Mouse (Mus musculus): ENCODE results near the gene Asl. TPM values are rescaled to one million over a fixed set of nuclear protein-coding genes. Genes with fewer than 3 reads are reported as not detected.
"Not testable (repeated sequence)": the region's sequence is repeated elsewhere in the genome, so short reads cannot be mapped to it uniquely, and the experiment has no call there.

Asl gene
- polyA plus RNA-seq, 1 experiment from 2014 or later = 31.3 TPM

DNA sequence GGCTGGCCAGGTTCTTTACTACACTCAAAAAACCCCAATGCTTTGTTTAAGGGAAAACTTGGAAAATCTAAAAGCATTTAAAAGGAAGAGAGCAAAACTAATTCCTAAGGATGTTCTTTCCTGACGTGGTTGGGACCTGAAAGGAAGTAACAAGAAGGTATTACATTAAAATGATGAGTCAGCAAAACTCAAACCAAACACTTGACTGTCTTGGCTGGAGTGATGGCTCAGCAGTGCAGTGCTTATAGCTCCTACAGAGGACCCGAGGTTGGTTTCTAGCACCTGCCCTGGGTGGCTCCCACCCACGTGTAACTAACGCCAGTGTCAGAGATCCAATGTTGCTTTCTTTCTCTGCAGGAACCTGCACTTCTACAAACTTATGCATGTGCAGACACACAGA, 12.2 kb upstream of the Asl start:
- Histone ChIP-seq H3K36me3 (peaks cover 79% of the 10 kb centered on the region), H3K4me2 (no peak overlapping the region), H3K9ac (no peak overlapping the region), H3K4me1 (replicated peaks) (no peaks in the 10 kb centered on the region), H3K4me3 (no peak overlapping the region), H3K27me3 (no peaks in the 10 kb centered on the region), H3K27ac (no peak overlapping the region), H3K9me3 (no peaks in the 10 kb centered on the region)
- ATAC-seq (ENCODE audit: low FRiP score) = no peak
- 91% methylated on average over 4 of the region's 4 CpGs for WGBS

DNA sequence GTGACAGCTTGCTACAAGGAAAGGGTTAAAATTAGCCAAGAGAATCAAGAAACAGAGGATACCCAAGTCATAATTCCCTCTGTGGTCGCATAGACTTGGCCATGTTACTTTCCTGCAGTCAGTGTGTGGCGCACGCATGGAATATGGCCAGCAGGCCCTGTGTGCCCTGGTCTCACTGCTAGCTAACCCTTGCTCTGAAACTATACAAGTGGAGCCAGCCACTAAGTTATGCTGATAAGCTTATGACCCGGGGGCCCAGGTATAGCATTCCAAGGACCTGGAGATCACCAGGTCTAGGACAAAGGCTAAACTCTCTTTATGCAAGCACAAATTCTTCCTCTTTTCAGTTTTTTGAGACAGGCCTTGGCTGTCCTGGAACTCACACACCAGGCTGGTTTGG, 11.8 kb upstream of the Asl start:
- Histone ChIP-seq H3K36me3 (peaks cover 77% of the 10 kb centered on the region), H3K27me3 (no peaks in the 10 kb centered on the region), H3K9ac (no peak overlapping the region), H3K4me3 (no peak overlapping the region), H3K27ac (no peak overlapping the region), H3K4me1 (replicated peaks) (no peaks in the 10 kb centered on the region), H3K4me2 (no peak overlapping the region), H3K9me3 (no peaks in the 10 kb centered on the region)
- no peak for ATAC-seq (ENCODE audit: low FRiP score)
- 94% methylated on average over 4 of the region's 4 CpGs for WGBS

DNA sequence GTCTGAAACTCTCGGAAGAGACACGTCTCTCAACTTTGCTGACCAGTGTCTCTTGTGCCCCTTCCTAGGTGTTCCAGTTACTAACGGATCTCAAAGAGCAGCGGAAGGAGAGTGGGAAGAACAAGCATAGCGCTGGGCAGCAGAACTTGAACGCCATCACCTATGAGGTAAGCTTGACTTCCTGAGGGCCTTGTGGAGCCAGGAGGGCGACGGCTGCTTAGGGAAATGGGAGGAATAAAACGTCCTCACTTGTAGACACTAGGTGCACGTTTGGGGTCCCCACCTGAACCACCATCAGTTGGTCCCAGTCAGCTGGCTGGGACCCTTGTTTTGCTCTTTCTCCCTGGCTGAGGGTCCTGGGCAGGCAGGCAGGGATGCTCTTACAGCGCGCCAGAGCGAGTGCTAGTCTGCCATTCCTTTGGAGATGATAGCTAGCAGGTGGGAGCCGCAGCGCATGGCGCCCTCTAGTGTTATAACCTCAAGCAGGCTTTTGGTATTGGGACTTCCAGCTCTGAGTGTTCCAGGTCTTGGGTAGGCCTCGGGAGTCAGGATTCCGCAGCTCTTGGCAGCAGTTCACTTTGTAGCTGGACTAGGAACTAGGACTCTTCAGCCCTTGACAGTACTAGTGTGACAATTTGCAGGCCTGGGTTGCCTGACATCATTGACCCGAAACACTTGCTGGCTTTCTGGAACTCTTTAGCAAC, 8.9 kb upstream of the Asl start:
- no peaks in the 10 kb centered on the region for H3K27me3 ChIP-seq
- H3K4me3 ChIP-seq = no peak overlapping the region
- no peak for ATAC-seq (ENCODE audit: low FRiP score)
- no peak overlapping the region for H3K27ac ChIP-seq
- no peak overlapping the region for H3K9ac ChIP-seq
- WGBS = 68% methylated on average over 19 of the region's 19 CpGs
- H3K4me2 ChIP-seq = no peak overlapping the region
- H3K9me3 ChIP-seq = no peaks in the 10 kb centered on the region
- no peaks in the 10 kb centered on the region for H3K4me1 ChIP-seq (replicated peaks)
- peaks cover 64% of the 10 kb centered on the region for H3K36me3 ChIP-seq

DNA sequence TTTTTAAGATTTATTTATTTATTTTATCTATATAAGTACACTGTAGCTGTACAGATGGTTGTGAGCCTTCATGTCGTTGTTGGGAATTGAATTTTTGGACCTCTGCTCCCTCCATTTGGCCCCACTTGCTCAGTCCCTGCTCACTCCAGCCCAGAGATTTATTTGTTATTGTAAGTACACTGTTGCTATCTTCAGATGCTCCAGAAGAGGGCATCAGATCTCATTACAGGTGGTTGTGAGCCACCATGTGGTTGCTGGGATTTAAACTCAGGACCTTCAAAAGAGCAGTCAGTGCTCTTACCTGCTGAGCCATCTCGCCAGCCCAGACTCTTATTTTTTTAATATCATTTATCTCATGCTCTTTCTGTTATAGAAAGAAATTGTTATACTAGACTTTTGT, 7.3 kb upstream of the Asl start:
- not testable (repeated sequence) for H3K9ac ChIP-seq; H3K27me3 ChIP-seq; H3K4me1 ChIP-seq (replicated peaks); H3K4me3 ChIP-seq; H3K27ac ChIP-seq; H3K4me2 ChIP-seq; H3K9me3 ChIP-seq; ATAC-seq (ENCODE audit: low FRiP score)
- H3K36me3 ChIP-seq = peaks cover 50% of the 10 kb centered on the region
- 57% methylated on average over 2 of the region's 2 CpGs for WGBS

DNA sequence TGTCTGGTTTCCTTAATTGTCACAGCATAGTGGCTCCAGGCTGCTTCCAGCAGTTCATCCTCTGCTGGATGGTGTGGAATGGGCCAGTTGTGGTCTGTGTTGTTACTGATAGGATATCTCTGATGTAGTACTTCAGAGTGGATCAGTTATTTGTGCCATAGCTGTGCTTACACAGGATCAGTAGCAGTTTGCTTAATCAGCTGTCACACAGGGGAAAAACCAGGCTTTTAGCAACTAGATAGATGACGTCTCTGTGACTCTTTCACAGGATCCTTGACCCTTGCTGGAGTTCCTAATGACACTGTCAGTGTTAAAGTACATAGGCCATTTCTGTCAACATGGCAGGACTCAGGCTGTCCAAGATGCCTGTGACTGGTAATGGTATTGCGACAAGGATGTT, 4.8 kb upstream of the Asl start:
- no peak overlapping the region for H3K27ac ChIP-seq
- no peak overlapping the region for H3K4me2 ChIP-seq
- peaks cover 29% of the 10 kb centered on the region for H3K36me3 ChIP-seq
- no peaks in the 10 kb centered on the region for H3K9me3 ChIP-seq
- H3K9ac ChIP-seq = peak overlapping the region; percentile 25; the same call in 1 of the 2 replicates
- WGBS = 89% methylated on average over 2 of the region's 2 CpGs
- no peak for ATAC-seq (ENCODE audit: low FRiP score)
- peaks cover 15% of the 10 kb centered on the region for H3K4me1 ChIP-seq (replicated peaks)
- no peaks in the 10 kb centered on the region for H3K27me3 ChIP-seq
- no peak overlapping the region for H3K4me3 ChIP-seq

DNA sequence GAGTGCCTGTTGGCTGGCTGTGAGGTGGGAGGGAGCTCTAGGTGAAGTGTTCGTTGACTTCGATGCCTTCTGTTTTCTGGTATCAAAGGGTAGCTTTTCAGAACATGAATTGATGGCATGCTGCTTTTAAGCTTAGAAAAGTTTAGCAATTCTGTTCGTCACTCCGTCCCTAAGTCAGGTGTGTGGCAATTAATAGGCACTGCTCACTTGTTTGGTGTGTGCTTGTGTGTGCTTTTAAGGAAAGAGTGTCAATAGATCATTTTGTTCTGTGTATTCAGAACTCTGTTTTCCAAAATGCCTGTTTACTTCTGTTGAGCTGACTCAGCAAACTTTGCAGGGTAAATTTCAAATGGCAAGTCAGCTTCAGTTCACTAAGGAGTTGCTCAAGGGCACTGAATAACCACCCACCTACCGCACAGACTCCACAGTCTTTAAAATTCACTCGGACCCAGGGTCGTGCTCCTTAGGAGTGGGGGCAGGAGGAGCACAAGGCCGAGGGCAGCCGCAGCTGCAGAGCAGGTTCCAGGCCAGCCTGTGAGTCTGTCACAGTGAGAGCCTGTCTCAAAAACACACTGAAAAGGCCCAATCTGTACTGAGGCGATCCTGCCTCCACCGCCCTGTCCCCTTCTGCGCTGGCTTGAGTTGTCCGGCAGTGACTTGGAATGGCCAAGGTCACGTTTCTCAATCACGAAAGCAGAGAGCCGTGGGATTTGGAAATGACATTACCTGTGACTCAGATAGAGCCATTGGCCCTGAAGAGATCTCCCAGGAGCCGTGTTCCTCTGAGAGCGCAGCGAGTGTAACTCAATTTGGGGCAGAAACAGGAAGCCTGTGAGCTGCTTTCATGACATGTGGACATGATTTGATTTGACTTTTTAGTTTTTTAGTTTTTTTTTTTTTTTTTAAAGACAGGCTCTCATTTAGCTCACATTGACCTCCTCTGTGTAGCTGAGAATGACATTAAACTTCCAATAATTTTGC, 2.7 kb upstream of the Asl start:
- H3K36me3 ChIP-seq = peaks cover 17% of the 10 kb centered on the region
- H3K4me3 ChIP-seq = no peak overlapping the region
- no peak overlapping the region for H3K4me2 ChIP-seq
- no peaks in the 10 kb centered on the region for H3K9me3 ChIP-seq
- WGBS = 92% methylated on average over 19 of the region's 19 CpGs
- ATAC-seq (ENCODE audit: low FRiP score) = no peak
- H3K27me3 ChIP-seq = peaks cover 7% of the 10 kb centered on the region; the same call in 1 of the 2 replicates
- H3K27ac ChIP-seq = no peak overlapping the region
- H3K9ac ChIP-seq = 0 out of 2 replicates have a peak overlapping the region, but pooled peaks have one; percentile 35
- H3K4me1 ChIP-seq (replicated peaks) = peaks cover 15% of the 10 kb centered on the region

DNA sequence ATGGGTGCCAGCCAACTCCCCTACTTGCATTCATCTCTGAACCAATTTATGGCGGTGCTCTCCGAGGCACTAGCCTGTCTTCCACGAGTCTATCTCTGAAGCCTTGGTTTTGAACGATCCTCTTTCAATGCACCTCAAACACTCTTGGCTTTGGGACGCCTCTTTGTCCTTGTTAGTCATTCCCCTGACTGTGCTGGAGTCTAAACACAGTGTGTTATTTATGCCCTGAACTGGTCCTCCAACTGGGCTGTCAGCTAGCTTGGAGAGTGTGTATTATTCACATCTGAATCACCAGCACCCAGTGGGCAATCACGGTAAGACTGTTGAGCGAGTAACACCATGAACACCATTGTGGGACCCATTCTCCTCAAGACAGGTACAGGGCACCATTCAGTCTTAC, 1.4 kb downstream of the Asl start:
- Histone ChIP-seq H3K27ac (no peak overlapping the region), H3K9ac (no peak overlapping the region), H3K4me2 (no peak overlapping the region), H3K27me3 (peaks cover 11% of the 10 kb centered on the region; the same call in 1 of the 2 replicates), H3K9me3 (no peaks in the 10 kb centered on the region), H3K4me1 (replicated peaks) (peaks cover 20% of the 10 kb centered on the region), H3K4me3 (no peak overlapping the region), H3K36me3 (no peaks in the 10 kb centered on the region)
- 93% methylated on average over 7 of the region's 7 CpGs for WGBS
- no peak for ATAC-seq (ENCODE audit: low FRiP score)

DNA sequence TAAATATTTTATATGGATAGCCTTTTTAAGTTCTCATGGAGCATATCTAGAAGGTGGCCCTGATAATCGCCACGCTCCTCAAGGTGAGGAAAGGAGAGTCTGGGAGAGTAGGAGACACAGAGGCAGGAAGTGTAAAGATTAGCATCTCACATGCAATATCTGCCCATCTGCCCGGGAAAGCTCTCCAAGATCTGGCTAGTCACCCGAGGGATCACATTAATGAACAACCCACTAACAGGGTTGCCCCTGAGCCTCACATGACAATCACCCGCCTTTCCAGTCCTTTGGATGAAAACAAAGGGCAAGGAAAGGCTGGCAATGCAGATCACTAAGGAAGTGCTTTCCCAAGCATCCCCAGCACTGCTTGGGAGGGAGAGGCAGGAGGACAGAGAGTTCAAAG, 1.9 kb downstream of the Asl start:
- peaks cover 16% of the 10 kb centered on the region for H3K4me1 ChIP-seq (replicated peaks)
- no peaks in the 10 kb centered on the region for H3K36me3 ChIP-seq
- no peak overlapping the region for H3K4me2 ChIP-seq
- H3K27me3 ChIP-seq = peaks cover 11% of the 10 kb centered on the region; the same call in 1 of the 2 replicates
- H3K9ac ChIP-seq = no peak overlapping the region
- no peaks in the 10 kb centered on the region for H3K9me3 ChIP-seq
- 71% methylated on average over 5 of the region's 5 CpGs for WGBS
- H3K27ac ChIP-seq = no peak overlapping the region
- no peak overlapping the region for H3K4me3 ChIP-seq
- no peak for ATAC-seq (ENCODE audit: low FRiP score)

DNA sequence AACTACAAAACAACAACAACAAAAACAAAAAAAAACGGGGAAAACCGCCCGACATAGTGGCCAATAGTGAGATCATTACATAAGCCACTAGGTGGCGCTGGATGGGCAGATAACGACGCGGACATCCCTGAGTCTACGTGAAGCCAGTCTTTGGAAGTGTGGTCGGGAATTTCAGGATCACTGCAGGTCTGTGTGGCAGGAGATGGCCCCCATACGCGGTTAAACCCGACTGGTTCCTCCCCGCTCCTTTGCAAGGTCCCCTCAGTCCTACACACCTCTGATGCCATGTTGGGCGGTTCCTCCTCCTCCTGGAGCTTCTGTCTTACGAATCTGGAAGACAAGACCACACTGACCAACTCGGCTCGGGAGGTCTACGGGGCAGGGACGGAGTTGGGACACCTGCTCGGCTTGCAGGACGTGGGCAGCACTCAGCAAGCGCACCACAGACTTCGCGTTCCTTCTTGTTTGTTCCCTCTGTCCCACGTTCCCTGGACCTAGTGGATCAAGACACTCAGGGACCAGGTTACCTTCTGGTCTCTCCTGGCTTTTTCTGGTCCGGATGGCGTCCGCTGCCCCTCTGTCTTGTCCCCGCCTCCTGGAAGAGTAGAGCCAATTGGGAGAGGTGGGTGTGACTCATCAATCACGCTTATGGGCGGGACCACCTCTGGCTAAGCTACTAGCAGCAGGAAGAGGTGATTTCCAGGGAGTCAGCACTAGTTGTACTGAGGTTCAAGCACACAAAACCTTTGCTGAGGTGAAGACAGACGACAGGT, 5.1 kb downstream of the Asl start:
- no peaks in the 10 kb centered on the region for H3K9me3 ChIP-seq
- peak overlapping the region; percentile 77 for H3K9ac ChIP-seq
- H3K27me3 ChIP-seq = peaks cover 11% of the 10 kb centered on the region; the same call in 1 of the 2 replicates
- peak; percentile 87 for ATAC-seq (ENCODE audit: low FRiP score)
- no peaks in the 10 kb centered on the region for H3K36me3 ChIP-seq
- H3K4me3 ChIP-seq = peak overlapping the region; percentile 58
- peak overlapping the region; percentile 87 for H3K4me2 ChIP-seq
- under 1% methylated on average over 32 of the region's 32 CpGs for WGBS
- peak overlapping the region; percentile 85 for H3K27ac ChIP-seq
- peaks cover 14% of the 10 kb centered on the region for H3K4me1 ChIP-seq (replicated peaks)

DNA sequence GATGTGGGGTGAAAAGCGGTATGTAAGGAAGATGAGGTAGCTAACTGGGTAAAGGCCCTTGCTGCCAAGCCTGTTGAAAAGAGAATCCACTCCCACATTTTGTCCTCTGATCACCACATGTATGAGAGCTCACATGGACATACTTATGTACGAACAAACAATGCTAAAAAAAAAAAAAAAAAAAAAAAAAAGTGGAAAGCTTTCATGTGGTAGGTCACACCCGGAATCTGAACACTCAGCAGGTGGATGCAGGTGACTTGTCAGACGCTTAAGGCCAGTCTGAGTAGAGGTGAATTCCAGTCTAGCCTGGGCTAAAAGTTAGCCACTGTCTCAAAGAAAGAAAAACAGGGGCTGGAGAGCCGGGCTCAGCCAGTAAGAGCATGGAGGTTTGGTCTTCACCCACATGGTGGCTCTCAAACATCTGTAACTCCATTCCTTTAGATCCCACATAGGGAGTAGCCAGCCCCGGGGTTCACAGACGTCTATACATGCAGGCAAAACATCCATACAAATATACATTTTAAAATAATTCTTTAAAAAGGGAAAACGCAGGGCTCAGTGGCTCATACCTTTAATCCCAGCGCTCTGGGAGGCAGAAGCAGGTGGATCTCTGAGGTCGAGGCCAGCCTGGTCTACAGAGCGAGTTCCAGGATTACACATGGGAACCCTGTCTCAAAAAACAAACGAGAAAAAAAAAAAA, 5.8 kb downstream of the Asl start:
- Histone ChIP-seq H3K4me3 (peak overlapping the region; percentile 58), H3K27me3 (peaks cover 11% of the 10 kb centered on the region; the same call in 1 of the 2 replicates), H3K27ac (no peak overlapping the region), H3K4me2 (peak overlapping the region; percentile 87), H3K9ac (peak overlapping the region; percentile 77; the same call in 1 of the 2 replicates), H3K9me3 (no peaks in the 10 kb centered on the region), H3K4me1 (replicated peaks) (peaks cover 14% of the 10 kb centered on the region), H3K36me3 (0 out of 2 replicates have a peak, but pooled peaks cover 1% of the 10 kb centered on the region)
- no peak for ATAC-seq (ENCODE audit: low FRiP score)
- WGBS = 43% methylated on average over 12 of the region's 12 CpGs

DNA sequence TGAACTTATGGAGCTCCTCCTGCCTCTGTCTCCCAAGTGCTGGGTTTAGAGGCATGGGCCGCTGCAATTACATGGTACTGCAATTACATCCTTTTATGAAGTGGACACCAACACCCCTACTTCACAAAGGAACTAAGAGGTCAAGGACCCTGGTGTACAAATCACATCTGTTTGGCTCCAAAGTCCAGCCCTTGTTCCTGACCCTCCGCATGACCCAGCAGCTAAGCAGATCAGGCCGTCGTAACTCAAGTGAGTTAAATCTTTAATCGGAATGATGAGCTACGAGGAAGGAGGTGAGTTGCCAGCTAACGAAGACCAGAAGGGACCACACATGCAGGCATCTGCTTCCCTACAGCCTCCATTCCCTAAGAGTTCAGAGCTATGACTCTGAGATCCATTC, 6.7 kb downstream of the Asl start:
- no peak overlapping the region for H3K4me3 ChIP-seq
- peaks cover 14% of the 10 kb centered on the region for H3K4me1 ChIP-seq (replicated peaks)
- ATAC-seq (ENCODE audit: low FRiP score) = no peak
- H3K9me3 ChIP-seq = no peaks in the 10 kb centered on the region
- peaks cover 9% of the 10 kb centered on the region; the same call in 1 of the 2 replicates for H3K27me3 ChIP-seq
- 88% methylated on average over 7 of the region's 7 CpGs for WGBS
- H3K4me2 ChIP-seq = no peak overlapping the region
- no peak overlapping the region for H3K9ac ChIP-seq
- H3K36me3 ChIP-seq = peaks cover 9% of the 10 kb centered on the region; the same call in 1 of the 2 replicates
- H3K27ac ChIP-seq = no peak overlapping the region
